Mouse (Mus musculus) heart, postnatal 0 days (tissue): ENCODE results near the gene Krtap9-3.

Source experiments
- CTCF ChIP-seq: IDR thresholded peaks from 2 replicates; pipeline ENCODE4 v1.5.1; 2016; ENCODE audit warnings: antibody characterized with exemption, control low read depth, low read depth
- EP300 ChIP-seq: IDR thresholded peaks from 2 replicates; pipeline ENCODE4 v1.6.1; 2016; ENCODE audit warnings: antibody characterized with exemption, low read depth

- no peak for TF ChIP-seq CTCF
- TF ChIP-seq EP300, result no peak
Measured at GRCm38 (mm10) chr11:99634653-99635134, 36.8 kb upstream of the Krtap9-3 start, which contains the start of gene Krtap4-2.
